Mouse (Mus musculus) activated CD4-positive, CD25-positive, alpha-beta regulatory T cell, adult 4 months (primary cell): ENCODE results near the gene Pigk. TPM values are rescaled to one million over a fixed set of nuclear protein-coding genes. Genes with fewer than 3 reads are reported as not detected.
"Not testable (repeated sequence)": the region's sequence is repeated elsewhere in the genome, so short reads cannot be mapped to it uniquely, and the experiment has no call there.

Experiments used
- ATAC-seq: one replicate; pipeline ENCODE4 v1.8.0; 2017
- polyA plus RNA-seq, 2 experiments: library from polyadenylated mRNA; unstranded; fragments of 100-300 nt; shearing (Covaris generic); gene quantifications; one replicate each; pipeline ENCODE4 v1.2.1; 2017

Pigk gene
- 10 to 100 TPM; 53.9 to 62.9 TPM for polyA plus RNA-seq

DNA sequence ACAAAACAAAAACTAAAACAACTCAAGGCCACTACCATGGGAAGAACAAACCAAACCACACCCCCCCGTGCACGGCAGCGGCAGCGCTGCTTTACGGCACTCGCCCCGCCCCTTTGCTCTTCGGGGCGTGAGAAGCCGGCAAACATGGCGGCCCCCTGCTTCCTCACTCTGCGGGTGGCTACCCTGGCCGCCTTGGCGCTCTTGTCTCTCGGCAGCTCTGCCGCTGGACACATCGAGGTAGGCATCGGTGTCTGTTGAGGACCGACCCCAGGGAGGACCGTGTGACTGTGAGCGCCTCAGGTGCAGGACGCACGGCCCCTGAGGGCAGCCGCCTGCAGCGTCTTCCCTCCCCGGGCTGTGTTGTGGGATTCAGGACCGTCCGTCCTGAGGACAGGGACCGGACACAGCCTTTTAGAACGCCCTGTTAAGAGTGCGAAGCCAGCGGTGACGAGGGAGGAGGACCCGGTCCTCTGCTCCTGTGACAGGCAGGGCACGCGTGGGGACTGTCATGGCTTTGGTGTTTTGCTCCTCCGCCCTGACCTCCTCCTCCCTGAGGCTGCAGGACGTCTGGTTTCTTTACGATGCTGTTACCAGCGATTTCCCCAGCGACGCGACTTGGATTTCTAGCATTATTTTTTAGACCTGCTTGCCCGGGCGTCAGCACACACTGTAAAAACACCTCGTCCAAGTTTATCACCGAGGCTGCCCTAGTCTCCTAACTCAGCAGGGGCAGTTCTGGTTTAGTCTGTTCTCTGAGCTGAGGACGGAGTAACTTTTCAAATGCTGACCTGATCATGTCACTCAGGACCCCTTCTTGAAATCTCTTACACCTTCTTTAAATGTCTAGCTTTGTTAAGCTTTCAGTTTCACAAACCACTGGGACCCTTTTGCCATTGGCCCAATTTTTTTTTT lies at the start of gene Pigk:
Pigk (plus strand) TSS at position 110 of the 912 bp plus-strand sequence.
- ATAC-seq: peak; percentile 85

DNA sequence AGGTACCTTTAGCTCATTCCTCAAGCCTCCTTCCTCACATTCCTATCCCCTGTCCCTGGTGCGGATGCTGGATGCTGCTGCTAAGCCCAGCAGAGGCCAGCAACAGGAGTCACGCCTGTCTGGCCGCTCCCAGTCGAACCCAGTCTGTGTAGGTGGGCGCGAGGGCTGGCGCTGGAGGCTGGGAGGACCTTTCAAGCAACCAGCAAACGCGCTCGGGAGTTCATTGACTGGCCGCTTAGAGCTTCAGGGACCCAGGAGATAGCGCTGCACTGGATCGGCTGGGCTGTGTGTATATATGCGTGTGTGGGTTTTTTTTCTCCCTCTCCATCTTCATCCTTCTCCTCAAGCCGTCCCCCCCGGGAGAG lies 46.9 kb upstream of the Pigk start:
- ATAC-seq: no peak

GRCm38 (mm10) chr3:152667356-152668211 lies 46.3 kb upstream of the Pigk start:
- ATAC-seq: no peak

DNA sequence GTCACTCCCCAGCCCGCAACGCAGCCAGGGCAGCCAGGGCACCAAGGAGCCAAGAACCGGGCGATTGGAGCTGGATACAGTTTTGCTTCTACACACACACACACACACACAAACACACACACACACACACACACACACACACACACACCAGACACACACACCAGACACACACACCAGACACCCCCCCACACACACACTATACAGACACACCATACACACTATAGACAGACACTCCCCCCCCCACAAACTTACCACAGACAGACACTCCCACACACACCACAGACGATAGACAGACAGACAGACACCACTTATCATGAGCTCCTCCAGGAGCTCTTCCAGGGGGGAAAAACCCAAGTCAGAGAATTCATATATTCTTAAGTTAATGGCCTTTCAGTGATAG lies 45.7 kb upstream of the Pigk start, which contains the start of gene Ak5:
Ak5 (minus strand) TSS at position 122 of the 400 bp plus-strand sequence.
- no peak for ATAC-seq

DNA sequence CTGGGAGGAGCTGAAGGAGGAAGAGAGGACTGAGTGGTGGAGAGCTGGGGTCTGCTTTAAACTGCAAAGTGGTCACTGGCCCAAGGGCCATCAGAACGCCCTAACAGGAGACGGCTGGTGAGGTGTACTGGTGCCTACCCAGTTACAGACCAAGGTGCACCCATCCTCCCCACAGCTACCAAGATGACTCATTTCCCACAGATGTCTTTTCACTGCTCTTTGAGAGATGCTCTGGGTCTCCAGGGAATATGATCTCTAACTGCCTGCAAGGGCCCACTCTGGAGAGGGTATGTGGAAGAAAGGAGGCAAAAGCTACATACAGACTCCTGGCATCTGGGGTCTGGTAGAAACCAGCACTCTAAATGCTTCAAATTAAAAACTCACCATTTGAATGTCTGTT lies 45.1 kb upstream of the Pigk start:
- ATAC-seq: no peak

- ATAC-seq: no peak
Measured at GRCm38 (mm10) chr3:152669783-152670182, 44.1 kb upstream of the Pigk start.

- ATAC-seq: no peak
Measured at GRCm38 (mm10) chr3:152674663-152675062, 39.2 kb upstream of the Pigk start.

DNA sequence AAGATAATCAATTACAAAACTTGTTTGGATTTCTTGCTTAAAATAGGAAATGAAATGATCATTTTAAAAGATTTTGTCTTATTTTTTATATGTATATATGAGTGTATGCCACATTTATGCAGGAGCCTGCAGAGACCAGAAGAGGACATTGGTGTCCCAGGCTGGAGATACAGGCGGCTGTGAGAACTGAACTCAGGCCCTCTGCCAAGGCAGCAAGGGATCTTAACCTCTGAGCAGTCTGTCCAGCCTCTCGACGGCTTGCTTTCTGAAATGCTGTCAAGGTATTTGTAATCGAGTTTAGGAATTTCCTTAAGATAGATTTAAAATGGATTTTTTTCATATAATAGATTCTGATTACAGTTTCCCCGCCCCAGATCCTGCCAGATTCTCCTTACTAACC lies 25.4 kb upstream of the Pigk start:
- no peak for ATAC-seq

DNA sequence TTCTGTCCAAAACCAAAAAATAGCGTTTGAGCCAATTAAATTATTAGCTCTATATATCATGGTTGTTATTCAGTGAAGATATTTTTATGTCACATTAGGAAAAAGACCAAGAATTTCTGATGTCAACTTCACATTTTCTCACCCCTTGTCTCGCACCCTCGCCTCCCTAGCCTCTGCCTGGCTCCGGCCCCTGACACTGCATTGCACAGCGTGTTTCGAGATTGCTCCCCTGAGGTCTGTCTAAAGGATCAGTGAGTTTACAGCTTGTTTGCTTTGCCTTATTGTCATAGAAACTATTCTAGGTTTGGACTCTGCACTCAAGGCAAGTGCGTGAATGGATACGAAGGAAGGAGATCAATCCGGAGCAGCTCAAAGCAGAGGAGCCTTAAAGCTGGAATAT lies 24.8 kb upstream of the Pigk start:
- ATAC-seq: no peak

GRCm38 (mm10) chr3:152694950-152695349 lies 18.9 kb upstream of the Pigk start:
- no peak for ATAC-seq

DNA sequence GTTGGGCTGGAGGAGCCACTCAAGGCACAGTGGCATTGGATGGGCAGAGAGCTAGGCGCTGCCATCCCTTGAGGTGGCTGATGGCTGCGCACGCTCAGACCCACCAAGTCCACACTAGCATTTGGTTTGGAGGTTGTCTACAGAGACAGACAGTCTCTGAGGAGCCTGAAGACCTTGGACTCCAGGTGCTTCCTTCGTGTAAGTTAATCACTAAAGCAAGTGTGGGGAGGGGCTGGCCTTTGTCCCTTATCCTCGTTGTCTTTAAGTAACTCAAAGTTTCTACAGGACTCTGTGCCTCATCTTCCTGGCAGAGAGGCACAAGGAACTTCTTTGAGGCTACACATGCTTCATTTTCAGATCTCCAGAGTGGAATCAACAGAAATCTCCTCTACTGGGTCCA lies 15.9 kb upstream of the Pigk start:
- ATAC-seq: no peak

GRCm38 (mm10) chr3:152699261-152699660 lies 14.6 kb upstream of the Pigk start:
- ATAC-seq: no peak

GRCm38 (mm10) chr3:152701536-152701935 lies 12.4 kb upstream of the Pigk start:
- ATAC-seq: not testable (repeated sequence)

GRCm38 (mm10) chr3:152702274-152702843 lies 11.5 kb upstream of the Pigk start:
- no peak for ATAC-seq

GRCm38 (mm10) chr3:152705826-152706225 lies 8.1 kb upstream of the Pigk start:
- no peak for ATAC-seq

GRCm38 (mm10) chr3:152706901-152707300 lies 7.0 kb upstream of the Pigk start:
- no peak for ATAC-seq

DNA sequence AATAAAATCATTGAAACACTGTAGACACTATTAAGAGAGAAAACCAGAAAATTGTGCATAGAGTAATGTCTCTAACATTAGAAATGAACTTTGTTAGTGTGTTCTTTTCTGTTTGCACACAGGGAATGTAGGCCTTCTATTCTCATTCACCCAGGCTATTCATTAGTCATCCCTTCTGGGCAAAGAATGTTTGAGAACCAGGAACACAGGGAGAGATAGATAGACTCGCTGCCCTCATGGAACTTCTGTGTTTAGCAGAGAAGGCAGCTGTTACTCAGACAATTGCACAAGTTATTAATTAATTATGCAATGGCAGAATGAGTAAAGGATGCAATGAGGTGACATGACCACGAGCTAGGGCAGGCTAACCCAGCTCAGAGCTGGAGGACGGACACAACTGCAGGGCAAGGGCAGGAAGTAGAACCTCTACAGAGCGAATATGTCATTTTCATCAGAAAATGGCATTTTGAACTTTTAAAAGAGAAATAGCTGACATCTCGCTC lies 6.5 kb upstream of the Pigk start:
- no peak for ATAC-seq

DNA sequence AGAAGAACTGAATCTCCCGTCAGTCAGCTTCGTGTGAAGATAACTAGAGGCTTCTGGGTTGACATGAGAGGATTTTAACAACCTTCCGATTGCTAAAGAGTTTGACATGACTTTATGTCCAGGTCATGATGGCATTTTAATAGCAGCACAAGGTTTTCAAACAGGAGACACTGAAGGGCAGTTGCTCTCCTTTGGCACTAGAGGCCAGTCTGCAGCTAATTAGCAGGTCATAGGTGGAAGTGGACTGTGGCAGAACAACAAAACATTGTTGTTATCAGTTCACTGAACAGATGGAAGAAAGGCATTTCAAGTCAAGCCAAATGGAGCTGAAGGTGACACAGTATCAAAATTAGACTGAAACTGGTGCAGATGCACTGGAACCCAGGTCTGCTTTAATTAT lies 4.0 kb upstream of the Pigk start:
- ATAC-seq: no peak

GRCm38 (mm10) chr3:152712957-152713356 lies 943 bp upstream of the Pigk start:
- ATAC-seq: no peak

DNA sequence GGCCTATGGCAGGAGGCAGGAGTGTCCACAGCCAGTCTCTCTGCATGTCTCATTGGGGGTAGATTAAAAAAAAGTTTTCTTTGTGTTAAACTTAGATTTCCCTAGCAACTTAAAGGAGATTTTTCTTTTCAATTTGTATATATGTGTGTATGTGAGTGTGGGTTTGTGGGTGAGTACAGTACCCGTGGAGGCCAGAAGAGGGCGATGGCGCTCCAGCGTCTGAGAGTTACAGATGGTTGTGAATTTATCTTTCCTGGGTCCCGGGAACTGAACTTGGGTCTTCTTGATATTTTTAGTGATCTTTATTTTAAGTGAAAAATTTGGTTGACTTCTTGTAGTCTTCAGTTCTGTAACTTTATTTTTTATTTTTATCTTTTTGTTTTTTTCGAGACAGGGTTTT lies 7.4 kb downstream of the Pigk start:
- ATAC-seq: no peak

GRCm38 (mm10) chr3:152722836-152723235 lies 8.9 kb downstream of the Pigk start:
- no peak for ATAC-seq

DNA sequence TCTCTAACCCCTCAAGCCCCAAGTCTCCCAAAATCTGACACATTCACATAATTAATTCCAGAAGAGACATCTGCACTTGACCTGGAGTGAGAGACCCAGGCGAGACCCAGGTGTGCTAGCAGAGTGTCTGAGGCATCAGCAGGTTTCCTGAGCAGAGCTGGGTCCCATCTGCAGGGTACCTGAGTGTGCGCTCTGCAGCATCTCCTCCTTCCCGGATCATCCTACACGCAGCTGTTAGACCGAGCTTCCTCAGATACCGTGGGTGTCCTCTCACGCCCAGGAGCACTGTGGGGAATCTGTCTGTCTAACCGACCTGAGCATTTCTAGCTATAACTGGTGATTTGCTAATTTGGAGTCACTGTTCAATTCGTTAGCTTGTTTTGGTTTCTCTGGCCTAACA lies 10.5 kb downstream of the Pigk start:
- no peak for ATAC-seq

DNA sequence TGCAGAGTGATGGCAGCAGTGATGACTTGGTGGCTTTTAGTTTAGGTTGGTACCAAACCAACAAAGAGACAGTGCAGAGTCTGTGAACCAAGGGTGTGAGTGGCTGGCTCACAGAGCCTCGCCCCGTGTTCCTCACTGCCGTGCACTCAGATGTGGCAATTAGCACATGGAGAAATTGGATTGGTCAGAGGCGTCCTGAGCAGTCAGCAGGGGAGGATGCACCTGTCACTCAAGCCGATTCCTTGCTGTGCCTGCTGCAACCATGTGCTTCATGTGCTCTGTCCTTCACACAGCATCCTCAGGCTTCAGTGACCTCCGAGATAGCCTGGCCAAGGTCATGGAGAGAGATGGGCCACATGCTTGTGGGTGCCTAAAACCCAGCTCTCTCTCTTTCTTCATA lies 14.3 kb downstream of the Pigk start:
- no peak for ATAC-seq
